Mouse (Mus musculus): ENCODE results near the gene Klhl10.

DNA sequence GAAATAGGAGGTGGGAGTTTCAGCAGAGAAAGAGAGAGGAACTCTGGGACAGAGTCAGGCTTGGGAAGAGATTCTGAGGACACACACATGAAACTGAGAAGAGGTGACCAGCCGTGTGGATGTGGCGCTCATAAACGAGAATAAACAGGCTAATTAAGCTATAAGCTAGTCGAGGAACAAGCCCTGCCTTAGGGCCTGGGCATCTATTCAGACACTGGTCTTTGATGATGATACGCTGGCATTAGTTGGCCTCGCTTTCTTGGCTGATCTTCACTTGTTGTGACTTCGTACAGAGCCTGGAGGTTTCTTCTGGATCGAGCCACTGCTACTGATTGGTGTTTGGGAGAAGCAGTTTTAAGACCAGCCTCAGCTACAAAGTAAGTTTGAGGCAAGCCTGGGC is 64.3 kb downstream of the Klhl10 start:
- no peak for TF ChIP-seq EP300 (IDR thresholded peaks at IDR 0.05; ENCODE audit: insufficient read depth, low read depth, low read length)
- TF ChIP-seq CTCF (IDR thresholded peaks at IDR 0.05; ENCODE audit: low read depth, low read length), result no peak
- no peak for TF ChIP-seq POLR2A (IDR thresholded peaks at IDR 0.05; ENCODE audit: insufficient read depth, low read length)

Measured in ES-Bruce4 (cell line).